Mouse (Mus musculus) frontal cortex, adult 2 months (tissue): ENCODE measurements around the gene Eef1g. TPM values are rescaled to one million over a fixed set of nuclear protein-coding genes. Genes with fewer than 3 reads are reported as not detected.
"Not testable (repeated sequence)": the region's sequence is repeated elsewhere in the genome, so short reads cannot be mapped to it uniquely, and the experiment has no call there.

Experiments used
- DNase-seq, 2 experiments: peaks; one replicate each; pipeline ENCODE4 v3.0.0; 2022; ENCODE audit warnings: low spot score in 1 of 2; ENCODE audit errors: extremely low spot score in 1 of 2
- polyA plus RNA-seq: library from polyadenylated mRNA; depleted of rRNA; stranded (reverse); fragments of >200 nt; gene quantifications from 2 replicates; pipeline ENCODE4 v1.2.3, GENCODE M21; 2012

Eef1g gene
- polyA plus RNA-seq, 1 experiment: 281 TPM

GRCm38 (mm10) chr19:8944062-8944461, 22.8 kb upstream of the Eef1g start:
- DNase-seq: no peak

- DNase-seq: no peak
These were observed 22.1 kb upstream of the Eef1g start for GRCm38 (mm10) chr19:8944750-8945149.

- no peak for DNase-seq
These were observed 21.6 kb upstream of the Eef1g start for GRCm38 (mm10) chr19:8945251-8945650.

GRCm38 (mm10) chr19:8946929-8947328, 19.9 kb upstream of the Eef1g start:
- DNase-seq: no peak

GRCm38 (mm10) chr19:8950190-8950589, 16.7 kb upstream of the Eef1g start:
- DNase-seq: no peak

GRCm38 (mm10) chr19:8952241-8952640, 14.6 kb upstream of the Eef1g start:
- DNase-seq: no peak

GRCm38 (mm10) chr19:8953135-8954039, 13.5 kb upstream of the Eef1g start, which contains the start of gene Tut1:
Gene Tut1 (plus strand): TSS chr19:8953847.
- DNase-seq: peak; percentile 93 to 98

GRCm38 (mm10) chr19:8954171-8954570, 12.7 kb upstream of the Eef1g start:
- DNase-seq: no peak

- no peak for DNase-seq
These were observed 4.6 kb upstream of the Eef1g start for GRCm38 (mm10) chr19:8962256-8962655.

GRCm38 (mm10) chr19:8965075-8965474, 1.8 kb upstream of the Eef1g start:
- DNase-seq: no peak

GRCm38 (mm10) chr19:8965771-8966170, 1.1 kb upstream of the Eef1g start:
- no peak for DNase-seq

- DNase-seq: no peak
These were observed 647 bp upstream of the Eef1g start for GRCm38 (mm10) chr19:8966198-8966589.

GRCm38 (mm10) chr19:8967373-8967743, 517 bp downstream of the Eef1g start:
- no peak for DNase-seq

- DNase-seq: no peak
These were observed 1.1 kb downstream of the Eef1g start for GRCm38 (mm10) chr19:8967893-8968292.

- DNase-seq: not testable (repeated sequence)
These were observed 5.7 kb downstream of the Eef1g start for GRCm38 (mm10) chr19:8972491-8972890.

GRCm38 (mm10) chr19:8974638-8975037, 7.8 kb downstream of the Eef1g start:
- no peak for DNase-seq

GRCm38 (mm10) chr19:8975491-8975890, 8.7 kb downstream of the Eef1g start:
- DNase-seq: no peak

- DNase-seq: no peak
These were observed 9.7 kb downstream of the Eef1g start for GRCm38 (mm10) chr19:8976535-8976934.

GRCm38 (mm10) chr19:8980771-8981170, 13.9 kb downstream of the Eef1g start:
- DNase-seq: no peak

GRCm38 (mm10) chr19:8981450-8982168, 14.8 kb downstream of the Eef1g start:
- no peak for DNase-seq

GRCm38 (mm10) chr19:8982303-8983149, 15.7 kb downstream of the Eef1g start:
- no peak for DNase-seq
